Mouse (Mus musculus): ENCODE data around the gene Iffo1.

Gene Iffo1

DNA sequence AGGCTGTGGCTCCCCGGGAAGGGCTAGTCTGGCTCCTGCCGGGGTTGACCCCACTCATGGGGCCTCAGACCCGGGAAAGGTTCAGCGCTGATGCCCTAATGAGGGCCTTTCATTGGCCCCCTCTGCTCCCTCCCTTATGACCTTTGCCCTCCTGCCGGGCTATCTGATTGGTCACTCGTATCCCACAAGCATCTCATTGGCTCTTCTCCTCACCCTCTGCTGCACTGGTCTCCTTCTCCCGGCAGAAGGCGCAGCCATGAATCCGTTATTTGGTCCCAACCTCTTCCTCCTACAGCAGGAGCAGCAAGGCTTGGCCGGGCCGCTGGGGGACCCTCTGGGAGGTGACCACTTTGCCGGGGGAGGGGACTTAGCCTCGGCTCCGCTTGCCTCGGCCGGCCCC, at the start of gene Iffo1:
Gene Iffo1 (plus strand): TSS at position 241 of the 400 bp plus-strand sequence.
- peak; percentile 97 for DNase-seq (ENCODE audit: low spot score)

DNA sequence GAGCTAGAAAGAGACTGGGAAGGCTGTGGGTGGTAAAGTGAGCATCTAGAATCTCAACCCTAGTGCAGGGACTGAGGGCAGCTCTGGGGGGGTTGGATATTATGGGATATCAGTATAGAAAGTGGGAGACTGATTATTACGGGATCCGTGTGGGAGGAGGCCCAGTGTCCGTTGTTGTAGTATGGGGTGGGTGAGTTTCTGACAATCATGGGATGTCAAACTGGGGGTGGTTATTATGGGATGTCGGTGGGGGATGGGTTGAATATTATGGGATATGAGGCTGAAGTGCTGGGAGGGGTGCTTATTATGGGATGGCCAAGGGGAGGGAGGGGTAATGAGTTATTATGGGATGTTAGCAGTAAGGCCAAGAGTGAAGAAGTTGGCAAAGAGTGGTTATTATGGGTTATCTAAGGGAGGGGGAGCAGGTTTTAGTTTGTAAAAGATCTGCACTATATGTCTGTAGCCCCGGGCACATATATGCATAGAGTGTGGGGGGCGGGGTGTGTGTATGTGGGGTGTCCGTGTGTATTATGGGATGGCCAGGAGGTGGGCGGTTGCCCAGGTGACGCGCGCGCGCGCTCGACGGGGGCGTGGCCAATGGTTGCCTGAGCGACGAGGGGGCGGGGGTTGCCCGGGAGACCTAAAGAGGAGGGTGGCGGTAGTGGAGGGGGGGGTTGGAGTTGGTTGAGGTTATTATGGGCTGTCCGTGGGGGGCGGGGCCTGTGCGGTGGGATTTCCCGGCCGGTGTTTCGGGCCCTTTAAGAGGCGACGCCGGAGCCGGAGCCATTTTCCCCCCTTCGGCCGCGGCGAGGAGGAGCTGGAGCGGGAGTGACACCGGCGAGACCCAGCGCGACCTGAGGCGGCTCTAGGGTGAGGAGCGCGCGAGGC, 49.4 kb upstream of the Iffo1 start, which contains the start of gene Chd4:
Gene Chd4 (plus strand): TSS at position 591 of the 888 bp plus-strand sequence.
- peak; percentile 83 for DNase-seq (ENCODE audit: low spot score)

DNA sequence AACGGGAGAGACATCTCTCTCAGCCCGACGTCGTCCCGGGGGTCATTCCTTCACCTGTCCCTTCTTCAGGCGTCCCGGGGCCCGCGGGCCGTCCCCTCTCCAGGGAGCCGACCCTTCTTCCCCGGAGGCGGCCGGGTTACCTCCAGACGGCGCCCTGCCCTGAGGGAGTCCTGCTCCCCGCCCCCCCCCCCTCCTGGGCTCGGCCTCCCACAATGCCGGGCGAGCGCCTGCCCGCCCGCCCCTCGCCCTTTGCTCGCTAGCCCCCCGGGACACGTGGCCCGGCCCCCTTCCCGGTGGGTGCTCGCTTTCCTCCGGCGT, 48.8 kb upstream of the Iffo1 start:
- DNase-seq (ENCODE audit: low spot score) = no peak

DNA sequence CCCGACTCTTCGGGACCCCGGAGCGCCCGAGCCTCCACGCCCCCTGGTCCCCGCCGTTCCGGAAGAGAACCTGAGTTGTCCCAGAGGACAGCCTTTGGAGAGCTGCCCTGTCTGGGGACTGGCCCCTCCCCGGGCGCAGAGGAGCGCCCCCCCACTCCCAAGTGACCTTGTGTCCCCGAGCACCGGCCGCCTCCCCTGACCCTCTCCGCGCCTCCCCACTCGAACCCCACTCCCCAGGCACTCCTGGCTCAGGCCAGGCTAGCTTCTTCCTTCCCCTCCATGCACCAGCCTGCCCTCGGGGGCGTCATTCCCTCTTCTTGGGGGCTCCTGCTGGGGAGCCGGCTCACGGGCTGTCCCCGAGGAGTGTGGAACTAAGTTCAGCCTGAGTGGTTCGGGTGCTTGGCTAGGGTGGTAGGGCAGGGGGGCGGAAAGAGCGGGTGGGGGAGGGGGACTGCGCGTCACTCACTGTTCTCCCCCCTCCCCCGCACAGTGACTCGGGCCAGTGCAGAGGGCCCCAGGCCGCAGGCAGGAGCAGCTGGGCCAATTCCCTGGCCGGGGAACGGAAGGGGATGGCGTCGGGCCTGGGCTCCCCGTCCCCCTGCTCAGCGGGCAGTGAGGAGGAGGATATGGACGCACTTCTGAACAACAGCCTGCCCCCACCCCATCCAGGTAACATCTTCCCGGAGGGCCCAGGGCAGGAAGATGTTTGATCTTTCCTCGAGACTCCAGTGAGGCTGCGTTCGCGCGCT, 48.3 kb upstream of the Iffo1 start:
- peak; percentile 60 for DNase-seq (ENCODE audit: low spot score)

DNA sequence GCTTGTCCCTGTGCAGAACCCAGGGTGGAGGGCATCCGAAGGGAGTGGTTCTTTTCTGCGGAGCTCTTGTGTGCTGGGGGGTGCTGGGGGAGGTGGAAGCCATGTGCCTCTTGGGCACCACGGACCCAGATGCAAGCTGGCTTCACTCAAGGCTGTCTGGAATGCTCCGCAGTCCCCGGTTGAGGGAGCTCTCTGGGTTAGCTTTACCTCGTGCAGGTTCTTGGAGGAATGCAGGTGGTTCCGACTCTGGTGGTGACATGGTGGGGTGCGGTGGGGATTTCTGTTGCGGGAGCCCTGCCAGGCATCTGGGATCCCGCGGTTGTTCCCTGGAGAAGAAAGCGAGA, 47.7 kb upstream of the Iffo1 start:
- no peak for DNase-seq (ENCODE audit: low spot score)

DNA sequence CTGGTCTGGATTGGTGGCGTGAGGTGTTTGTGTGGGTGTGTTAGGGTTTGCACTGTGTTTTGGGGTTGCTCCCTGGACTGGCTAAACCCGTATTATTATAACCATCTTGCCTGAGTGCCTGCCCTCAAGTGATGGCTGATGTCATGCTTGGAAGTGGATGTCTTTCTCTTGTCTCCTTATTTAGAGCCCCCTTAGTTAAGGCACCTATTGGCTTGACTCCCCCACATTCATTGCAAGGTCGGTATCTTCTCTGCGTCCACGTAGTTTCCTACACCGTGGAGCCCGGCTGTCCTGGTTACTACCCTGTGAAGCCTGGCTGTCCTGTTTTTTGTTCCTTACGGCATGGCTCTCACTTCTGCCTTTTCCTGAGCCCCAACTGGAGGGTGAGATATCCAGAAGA, 47.1 kb upstream of the Iffo1 start:
- DNase-seq (ENCODE audit: low spot score) = no peak

DNA sequence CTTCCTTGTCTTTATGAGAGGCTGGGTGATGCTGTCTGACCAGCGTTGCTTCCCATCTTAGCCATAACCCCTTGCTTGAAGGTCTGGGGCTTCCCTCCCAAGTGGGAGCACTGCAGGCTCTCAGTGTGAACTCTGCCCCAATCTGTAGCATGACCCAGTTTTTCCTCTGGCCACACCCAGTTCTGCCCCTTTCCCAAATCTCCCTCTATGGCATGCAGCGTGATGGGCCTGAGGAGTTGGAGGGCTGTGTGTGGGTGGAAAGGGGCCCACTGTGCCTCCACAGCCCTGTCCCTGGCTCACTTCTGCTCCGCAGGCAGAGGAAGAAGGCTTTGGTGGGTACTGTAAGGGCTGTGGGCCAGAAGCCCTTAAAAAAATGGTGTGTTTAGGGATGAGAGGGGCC, 46.5 kb upstream of the Iffo1 start:
- DNase-seq (ENCODE audit: low spot score) = no peak

DNA sequence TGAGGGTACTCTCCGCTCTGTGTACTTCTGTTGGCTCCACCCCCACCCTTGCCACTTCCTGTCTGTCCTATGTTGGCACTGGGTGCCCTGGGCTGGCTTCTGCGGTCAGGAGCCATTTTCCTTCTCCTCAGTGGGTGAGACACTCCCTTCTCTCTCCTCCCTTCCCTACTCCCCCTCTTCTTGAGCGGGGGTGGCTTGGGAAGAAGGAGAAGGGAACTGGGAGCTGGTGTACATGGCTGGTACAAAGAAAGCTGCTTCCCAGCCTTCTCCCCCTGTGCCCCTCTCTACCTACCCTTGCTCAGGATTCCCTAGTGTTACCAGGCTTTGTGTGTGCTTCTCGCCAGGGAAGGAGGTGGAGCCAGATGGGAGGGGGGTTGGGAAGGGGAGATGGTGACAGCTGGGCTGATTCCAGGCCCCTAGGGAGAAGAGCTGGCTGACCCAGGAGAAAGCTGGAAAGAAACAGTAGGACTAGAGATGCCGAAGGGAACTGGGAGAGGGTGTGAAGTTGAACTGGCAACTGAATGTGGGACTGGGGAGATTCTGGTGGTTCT, 45.5 kb upstream of the Iffo1 start:
- no peak for DNase-seq (ENCODE audit: low spot score)

DNA sequence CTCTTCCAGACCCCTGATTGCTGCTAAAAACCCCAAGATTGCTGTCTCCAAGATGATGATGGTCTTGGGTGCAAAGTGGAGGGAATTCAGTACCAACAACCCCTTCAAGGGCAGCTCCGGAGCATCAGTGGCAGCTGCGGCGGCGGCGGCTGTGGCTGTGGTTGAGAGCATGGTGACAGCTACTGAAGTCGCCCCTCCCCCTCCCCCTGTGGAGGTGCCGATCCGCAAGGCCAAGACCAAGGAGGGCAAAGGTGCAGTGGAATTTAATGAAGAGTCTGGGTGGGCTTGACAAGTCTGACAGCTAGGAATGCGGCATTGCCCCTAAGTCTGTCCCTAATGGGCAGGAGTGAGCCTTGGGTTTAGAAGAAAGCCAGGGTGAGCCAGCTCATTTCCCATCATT, 43.6 kb upstream of the Iffo1 start:
- no peak for DNase-seq (ENCODE audit: low spot score)

DNA sequence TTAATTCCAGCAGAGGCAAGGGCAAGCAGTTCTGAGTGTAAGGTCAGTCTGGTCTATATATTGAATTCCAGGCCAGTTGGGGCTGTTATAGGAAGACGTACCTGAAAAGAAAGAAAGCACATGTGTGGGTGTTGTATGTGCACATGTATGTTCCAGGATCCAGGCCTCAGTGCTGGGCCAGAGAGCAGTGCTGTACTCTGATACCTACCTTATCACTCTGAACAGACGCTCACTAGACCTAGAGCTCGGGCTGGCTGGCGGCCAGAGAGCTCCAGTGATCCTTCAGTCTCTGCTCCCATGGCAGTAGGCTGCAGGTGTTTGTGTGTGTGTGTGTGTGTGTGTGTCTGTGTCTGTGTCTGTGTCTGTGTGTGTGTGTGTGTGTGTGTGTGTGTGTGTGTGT, 40.8 kb upstream of the Iffo1 start:
- DNase-seq (ENCODE audit: low spot score) = no peak

DNA sequence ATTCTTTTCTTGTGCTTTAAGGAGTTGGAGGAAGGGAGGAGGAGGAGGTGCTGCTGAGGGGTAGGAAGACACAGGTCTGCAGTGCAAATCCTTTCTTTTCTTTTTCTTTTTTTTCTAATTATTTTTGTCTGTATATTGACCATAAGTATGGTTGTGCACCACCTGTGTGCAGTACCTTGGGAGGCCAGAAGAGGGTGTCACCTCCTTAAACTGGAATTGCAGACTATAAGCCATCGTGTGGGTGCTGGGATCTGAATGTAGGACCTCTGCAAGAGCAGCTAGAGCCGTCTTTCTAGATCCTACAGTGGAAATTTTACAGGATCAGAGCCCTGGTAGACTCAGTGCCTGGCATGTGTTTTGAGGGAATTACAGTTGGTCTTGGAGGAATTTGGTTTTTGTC, 37.3 kb upstream of the Iffo1 start:
- DNase-seq (ENCODE audit: low spot score) = no peak

DNA sequence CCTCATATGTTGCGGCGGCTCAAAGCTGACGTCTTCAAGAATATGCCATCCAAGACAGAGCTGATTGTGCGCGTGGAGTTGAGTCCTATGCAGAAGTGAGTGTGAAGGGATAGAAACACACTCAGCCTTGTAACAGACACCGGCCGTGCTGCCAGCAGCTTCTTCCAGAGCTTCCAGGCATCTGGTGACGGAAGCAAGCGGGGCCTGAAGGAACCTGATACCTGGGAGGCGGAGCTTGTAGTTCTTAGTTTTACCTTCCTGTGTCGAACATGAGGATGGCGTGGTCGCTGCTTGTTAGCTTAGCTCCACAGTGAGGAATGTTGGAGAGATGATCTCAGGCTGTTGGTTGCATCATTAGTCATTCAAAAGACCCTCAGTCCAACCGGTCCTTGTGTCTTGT, 35.7 kb upstream of the Iffo1 start:
- no peak for DNase-seq (ENCODE audit: low spot score)

DNA sequence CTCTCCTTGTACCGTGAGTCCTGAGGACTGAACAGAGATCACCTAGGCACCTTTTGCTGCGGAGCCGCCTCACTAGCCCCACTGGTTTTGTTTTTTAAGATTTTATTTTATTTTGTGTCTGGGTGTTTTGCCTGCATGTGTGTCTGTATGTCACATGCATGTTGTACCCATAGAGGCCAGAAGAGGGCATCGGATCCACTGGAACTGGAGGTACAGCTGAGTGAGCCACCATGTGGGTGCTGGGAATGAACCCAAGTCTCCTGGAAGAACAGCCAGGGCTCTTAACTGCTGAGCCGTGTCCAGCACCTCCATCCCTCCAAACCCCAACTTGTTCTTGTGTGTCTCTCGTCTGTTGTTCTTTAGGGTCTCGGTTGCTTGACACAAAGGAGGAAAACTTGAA, 34.1 kb upstream of the Iffo1 start:
- DNase-seq (ENCODE audit: low spot score) = peak; percentile 70

DNA sequence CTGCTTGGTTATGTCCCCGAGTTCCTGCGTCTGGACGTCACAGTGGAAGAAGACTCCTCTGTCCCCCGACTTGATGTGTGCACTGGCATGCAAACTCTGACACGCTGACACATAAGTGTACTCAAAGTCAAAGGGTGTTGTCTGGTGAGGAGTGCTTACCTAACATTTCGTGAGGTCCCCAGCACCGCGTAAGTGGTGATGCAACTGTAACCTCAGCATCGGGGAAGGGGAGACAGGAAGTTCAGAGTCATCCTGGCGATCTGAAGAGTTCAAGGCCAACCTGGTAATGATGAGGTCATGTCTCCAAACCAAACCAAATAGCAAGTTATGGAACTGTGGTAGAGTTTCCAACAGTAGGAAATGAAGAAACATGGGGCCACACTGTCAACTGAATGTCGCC, 32.5 kb upstream of the Iffo1 start:
- DNase-seq (ENCODE audit: low spot score) = no peak

DNA sequence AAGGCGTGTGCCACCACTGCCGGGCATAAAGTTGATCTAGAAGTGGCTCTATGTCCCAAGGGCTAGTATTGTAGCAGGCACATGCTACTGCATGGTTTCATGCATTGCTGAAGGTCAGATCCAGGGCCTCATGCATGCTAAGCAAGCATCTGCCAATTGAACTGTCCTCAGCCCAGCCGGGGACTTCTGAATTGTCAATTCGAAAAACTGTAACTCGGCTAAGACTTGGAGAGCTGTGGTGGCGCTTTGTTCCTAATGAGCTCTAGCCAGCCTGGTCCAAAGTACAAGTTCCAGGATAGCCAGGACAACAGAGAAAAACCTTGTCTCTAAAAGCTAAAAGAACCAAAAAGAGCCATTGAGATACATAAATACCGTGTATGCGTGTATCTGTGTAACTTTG, 25.7 kb upstream of the Iffo1 start:
- no peak for DNase-seq (ENCODE audit: low spot score)

DNA sequence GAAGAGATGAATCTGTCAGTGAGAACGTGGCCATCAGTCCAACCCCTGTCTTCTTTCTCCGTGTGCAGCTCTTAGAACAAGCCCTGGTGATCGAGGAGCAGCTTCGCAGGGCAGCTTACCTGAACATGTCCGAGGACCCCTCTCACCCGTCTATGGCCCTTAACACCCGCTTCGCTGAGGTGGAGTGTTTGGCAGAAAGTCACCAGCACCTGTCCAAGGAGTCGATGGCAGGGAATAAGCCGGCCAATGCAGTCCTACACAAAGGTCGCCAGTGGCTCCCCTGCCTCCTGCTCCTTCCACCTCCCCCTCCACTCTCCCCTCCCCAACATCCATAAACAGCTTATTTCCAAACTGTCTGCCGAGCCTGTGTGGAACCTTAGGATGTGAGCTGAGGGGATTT, 16.3 kb upstream of the Iffo1 start:
- no peak for DNase-seq (ENCODE audit: low spot score)

DNA sequence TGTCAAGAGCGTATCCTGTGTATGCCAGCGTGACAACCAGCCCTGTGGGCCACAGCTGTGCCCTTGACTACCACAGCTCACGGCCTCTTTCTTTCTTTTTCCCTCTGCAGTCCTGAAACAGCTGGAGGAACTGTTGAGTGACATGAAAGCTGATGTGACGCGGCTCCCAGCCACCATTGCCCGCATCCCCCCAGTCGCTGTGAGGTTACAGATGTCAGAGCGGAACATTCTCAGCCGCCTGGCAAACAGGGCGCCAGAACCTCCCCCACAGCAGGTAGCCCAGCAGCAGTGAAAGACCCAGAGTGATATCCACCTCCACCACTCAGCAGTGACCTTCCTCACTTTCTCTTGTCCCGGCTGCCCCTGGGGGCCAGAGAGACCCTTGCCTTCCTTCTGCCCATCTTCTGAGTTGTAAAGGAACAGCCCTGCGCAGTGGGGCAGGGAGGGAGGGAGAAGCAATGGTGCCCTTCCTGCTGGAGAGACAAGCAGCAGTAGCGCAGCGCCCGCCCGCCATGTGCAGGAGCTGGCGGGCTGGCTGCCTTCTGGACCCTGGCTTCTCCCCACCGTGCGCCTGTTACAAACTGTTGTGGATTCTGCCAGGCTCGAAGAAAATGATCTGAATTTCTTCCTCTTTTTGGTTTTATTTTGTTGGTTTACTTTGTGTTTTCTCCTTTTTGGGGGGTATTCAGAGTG, 15.2 kb upstream of the Iffo1 start:
- no peak for DNase-seq (ENCODE audit: low spot score)

DNA sequence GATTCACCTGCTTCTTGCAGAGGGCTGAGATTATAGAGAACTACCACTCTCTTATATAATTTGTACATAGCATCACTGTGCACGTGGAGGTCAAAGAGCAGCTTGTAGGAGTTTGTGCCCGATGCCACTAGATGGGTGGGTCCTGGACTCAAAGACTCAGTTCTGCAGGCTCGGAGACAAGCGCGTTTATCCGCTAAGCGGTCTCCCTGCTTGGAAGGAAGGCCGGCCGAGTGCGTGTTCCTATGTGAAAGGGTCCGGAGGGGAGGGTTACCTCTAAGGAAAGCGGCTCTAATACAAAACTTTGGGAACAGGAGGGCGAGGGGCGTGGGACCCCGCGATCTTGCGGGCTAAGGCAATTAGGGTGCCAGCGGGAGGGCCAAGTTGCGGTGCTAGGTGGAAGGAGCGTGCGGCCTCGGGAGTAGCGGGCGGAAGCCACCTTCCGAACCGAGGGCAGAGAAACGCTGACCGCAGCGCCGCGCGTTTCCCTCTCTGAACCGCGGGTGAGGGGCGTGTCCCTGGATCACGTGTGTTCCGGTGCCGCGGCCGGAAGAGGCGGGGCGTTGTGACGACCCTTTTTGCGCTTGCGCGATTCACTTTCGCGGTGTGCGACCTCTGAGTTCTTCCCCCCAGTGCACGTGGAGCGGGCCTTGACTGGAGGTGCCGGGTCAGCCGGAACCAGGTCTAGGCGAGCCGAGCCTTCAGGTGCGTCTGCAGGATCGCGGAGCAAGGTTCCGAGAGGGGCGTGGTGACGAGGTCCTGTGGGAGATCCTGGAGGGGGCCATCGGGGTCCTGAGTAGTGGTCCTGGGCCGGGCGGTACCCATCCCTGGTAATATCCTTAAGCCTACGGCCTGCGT, 13.5 kb upstream of the Iffo1 start, which contains the start of gene Nop2:
Gene Nop2 (plus strand): TSS at position 608 of the 855 bp plus-strand sequence.
- DNase-seq (ENCODE audit: low spot score) = peak; percentile 99

DNA sequence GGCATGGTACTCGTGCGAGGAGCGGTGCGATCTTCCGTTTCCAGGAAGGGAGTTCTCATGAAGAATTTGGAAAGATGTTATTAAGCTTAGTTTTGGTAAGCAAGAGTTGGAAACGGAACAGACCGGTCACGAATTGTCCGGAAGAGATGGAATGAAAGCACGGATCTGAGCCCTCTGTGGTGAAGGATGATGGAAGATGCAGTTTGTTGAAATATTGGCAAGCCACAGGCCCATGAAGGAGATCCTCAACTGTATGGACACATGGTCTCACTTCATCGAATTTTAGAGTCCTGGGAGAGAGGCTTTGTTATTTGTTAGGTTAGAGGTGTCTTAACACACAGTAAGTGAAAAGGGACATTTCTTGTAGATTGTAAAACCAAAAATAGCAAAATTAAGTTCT, 12.6 kb upstream of the Iffo1 start:
- DNase-seq (ENCODE audit: low spot score) = no peak

DNA sequence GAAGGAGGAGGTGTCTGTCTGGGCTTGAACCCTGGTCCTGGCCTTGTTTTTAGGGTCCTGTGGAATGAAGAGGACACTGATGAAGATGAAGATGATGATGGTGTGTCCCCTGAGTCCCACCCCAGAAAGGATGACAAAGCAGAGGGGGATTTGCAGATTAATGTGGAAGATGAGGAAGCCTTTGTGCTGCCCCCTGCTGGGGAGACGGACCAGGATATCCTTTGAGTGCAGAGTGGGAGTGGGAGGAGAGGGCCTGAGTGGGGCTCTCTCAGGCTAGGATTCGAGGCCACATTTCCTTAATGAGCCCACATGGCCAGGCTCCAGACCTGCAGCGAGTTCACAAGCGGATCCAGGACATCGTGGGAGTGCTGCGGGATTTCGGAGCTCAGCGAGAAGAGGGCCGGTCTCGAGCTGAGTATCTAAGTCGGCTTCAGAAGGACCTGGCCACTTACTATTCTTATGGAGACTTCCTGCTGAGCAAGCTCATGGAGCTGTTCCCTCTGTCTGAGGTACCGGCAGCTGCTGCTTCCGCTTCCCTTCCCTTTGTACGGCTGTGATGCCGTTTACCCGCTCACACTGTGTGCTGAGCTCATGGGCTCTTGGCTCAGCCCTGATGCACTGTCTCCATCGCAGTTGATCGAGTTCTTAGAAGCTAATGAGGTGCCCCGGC, 7.9 kb upstream of the Iffo1 start:
- DNase-seq (ENCODE audit: low spot score) = peak; percentile 47

DNA sequence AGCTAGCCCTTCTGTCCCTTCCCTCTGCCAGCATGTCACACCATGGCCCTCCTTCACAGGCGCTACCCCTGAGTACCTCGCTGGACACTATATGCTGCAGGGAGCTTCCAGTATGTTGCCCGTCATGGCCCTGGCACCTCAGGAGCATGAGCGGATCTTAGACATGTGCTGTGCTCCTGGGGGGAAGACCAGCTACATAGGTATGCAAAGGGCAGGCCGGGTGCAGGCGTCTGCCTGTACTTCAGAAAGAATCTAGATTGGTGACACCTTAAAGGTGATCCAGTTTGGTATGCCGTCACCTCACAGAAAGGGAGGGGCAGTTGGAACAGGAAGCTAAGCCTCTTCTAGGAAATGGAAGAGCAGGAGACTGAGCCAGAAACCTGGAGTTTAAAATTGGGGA, 5.3 kb upstream of the Iffo1 start:
- no peak for DNase-seq (ENCODE audit: low spot score)
